Mouse (Mus musculus) heart, adult 2 months (tissue): Measurements from ENCODE around the gene Rab1b.

Source experiments
- CTCF ChIP-seq: fragments of 200-600 bp; IDR thresholded peaks from 2 replicates; pipeline ENCODE4 v1.8.1; 2022; ENCODE audit warnings: antibody characterized with exemption, mild to moderate bottlenecking, moderate library complexity
- POLR2A ChIP-seq: fragments of 200-500 bp; IDR thresholded peaks from 2 replicates; pipeline ENCODE4 v1.6.1; 2011; ENCODE audit warnings: mild to moderate bottlenecking, low read depth, low read length, control low read depth; ENCODE audit not compliant: insufficient read depth

- no peak for TF ChIP-seq POLR2A
- no peak for TF ChIP-seq CTCF
Measured at GRCm38 (mm10) chr19:5060365-5061330, 46.2 kb downstream of the Rab1b start.
